Mouse (Mus musculus) heart, postnatal 0 days (tissue): ENCODE results near the gene Ube2k. TPM values are rescaled to one million over a fixed set of nuclear protein-coding genes. Genes with fewer than 3 reads are reported as not detected.

ENCODE experiments used
- ATAC-seq: fragments of 200-750 bp; cut with Nextera tagmentation; 2 replicates; pipeline ENCODE4 v1.8.0; 2017; ENCODE audit warnings: low read depth, moderate number of reproducible peaks, moderate library complexity; ENCODE audit not compliant: insufficient read depth
- DNase-seq: peaks from one replicate; pipeline ENCODE4 v3.0.0-alpha.2; 2016; ENCODE audit warnings: low spot score
- H3K27ac ChIP-seq: fragments of 300-500 bp; sonication (generic); 2 replicates; pipeline ENCODE4 v1.5.1; 2014; ENCODE audit warnings: low read depth, mild to moderate bottlenecking
- H3K27me3 ChIP-seq: fragments of 300-500 bp; sonication (generic); 2 replicates; pipeline ENCODE4 v1.6.1; 2014; ENCODE audit warnings: low read length, mixed read lengths; ENCODE audit not compliant: control insufficient read depth, insufficient read depth
- H3K36me3 ChIP-seq: fragments of 300-500 bp; sonication (generic); replicated peaks from 2 replicates; pipeline ENCODE4 v1.6.1; 2014; ENCODE audit warnings: low read length, mixed read lengths; ENCODE audit not compliant: control insufficient read depth, insufficient read depth
- H3K4me1 ChIP-seq: fragments of 300-500 bp; sonication (generic); 2 replicates; pipeline ENCODE4 v1.6.1; 2014; ENCODE audit warnings: antibody characterized with exemption; ENCODE audit not compliant: control insufficient read depth, insufficient read depth
- H3K4me2 ChIP-seq: fragments of 300-500 bp; sonication (generic); 2 replicates; pipeline ENCODE4 v1.6.1; 2014; ENCODE audit warnings: low read depth, mild to moderate bottlenecking, low read length, moderate library complexity
- H3K4me3 ChIP-seq: fragments of 300-500 bp; sonication (generic); 2 replicates; pipeline ENCODE4 v1.5.1; 2014; ENCODE audit warnings: low read depth, low read length
- H3K9ac ChIP-seq: fragments of 300-500 bp; sonication (generic); replicated peaks from 2 replicates; pipeline ENCODE4 v1.6.1; 2014; ENCODE audit warnings: low read depth, low read length, mixed read lengths
- H3K9me3 ChIP-seq: fragments of 300-500 bp; sonication (generic); replicated peaks from 2 replicates; pipeline ENCODE4 v1.6.1; 2016; ENCODE audit warnings: low read length; ENCODE audit not compliant: control insufficient read depth
- CTCF ChIP-seq: IDR thresholded peaks from 2 replicates; pipeline ENCODE4 v1.5.1; 2016; ENCODE audit warnings: antibody characterized with exemption, control low read depth, low read depth
- EP300 ChIP-seq: IDR thresholded peaks from 2 replicates; pipeline ENCODE4 v1.6.1; 2016; ENCODE audit warnings: antibody characterized with exemption, low read depth
- WGBS: fragments of 180-500 bp; shearing (Covaris S2); extraction: QIAGEN DNeasy Blood & Tissue Kit; methylation state at CpG from one replicate; pipeline ENCODE4 v1.1.7; 2014; 5-methylcytosine and 5-hydroxymethylcytosine counted together
- polyA plus RNA-seq: library from polyadenylated mRNA; unstranded; fragments of >200 nt; fragmentation: Nextera tagmentation; extraction: Ambion mirVana; gene quantifications from 2 replicates; pipeline ENCODE4 v1.2.1, GENCODE M21; 2015
- total RNA-seq: library from RNA; depleted of rRNA; stranded (reverse); fragments of >200 nt; gene quantifications from 2 replicates; pipeline ENCODE4 v1.2.3, GENCODE M21; 2014; ENCODE audit warnings: low replicate concordance

Ube2k gene
- total and polyA plus RNA-seq, 2 experiments from 2014 or later, result 19.5 to 132 TPM

GRCm38 (mm10) chr5:65492716-65493531 lies 44.1 kb upstream of the Ube2k start, which contains the start of gene Gm43552:
Gm43552 (minus strand) TSS chr5:65492833.
- no peaks in the 10 kb centered on the region for H3K9me3 ChIP-seq

GRCm38 (mm10) chr5:65500231-65500630 lies 36.8 kb upstream of the Ube2k start:
- Histone ChIP-seq H3K9ac (no peak overlapping the region), H3K9me3 (no peaks in the 10 kb centered on the region), H3K4me3 (no peak overlapping the region), H3K4me2 (no peak overlapping the region), H3K4me1 (no peaks in the 10 kb centered on the region), H3K27me3 (no peaks in the 10 kb centered on the region), H3K27ac (no peak overlapping the region), H3K36me3 (no peaks in the 10 kb centered on the region)
- ATAC-seq (no peak), DNase-seq (no peak)
- WGBS, result 69% methylated on average over 7 of the region's 7 CpGs
- TF ChIP-seq CTCF, result no peak
- TF ChIP-seq EP300, result no peak

More at GRCm38 (mm10) chr5:65492716-65493531, 44.1 kb upstream of the Ube2k start, which contains the start of gene Gm43552:
- TF ChIP-seq CTCF, result no peak
- TF ChIP-seq EP300, result no peak
- Histone ChIP-seq H3K4me2 (peak within 1 kb of the TSS; percentile 93), H3K27me3 (no peaks in the 10 kb centered on the region), H3K4me1 (peaks cover 38% of the 10 kb centered on the region), H3K4me3 (peak within 1 kb of the TSS; percentile 79), H3K27ac (peak within 1 kb of the TSS; percentile 98), H3K36me3 (no peaks in the 10 kb centered on the region), H3K9ac (peak within 1 kb of the TSS; percentile 91)
- DNase-seq (peak; percentile 96), ATAC-seq (peak; percentile 98)
- WGBS, result under 1% methylated on average over 61 of the region's 69 CpGs

- no peak for TF ChIP-seq CTCF
- TF ChIP-seq EP300, result no peak
These were observed 35.6 kb upstream of the Ube2k start for GRCm38 (mm10) chr5:65501407-65501806.

GRCm38 (mm10) chr5:65505786-65506185 lies 31.2 kb upstream of the Ube2k start:
- WGBS, result 11% methylated on average over 8 of the region's 8 CpGs
- no peaks in the 10 kb centered on the region for H3K4me1 ChIP-seq
- H3K9me3 ChIP-seq, result no peaks in the 10 kb centered on the region
- H3K27ac ChIP-seq, result no peak overlapping the region
- DNase-seq (no peak), ATAC-seq (no peak)
- no peak overlapping the region for H3K9ac ChIP-seq
- H3K4me3 ChIP-seq, result no peak overlapping the region
- H3K4me2 ChIP-seq, result peak overlapping the region; percentile 41
- no peaks in the 10 kb centered on the region for H3K36me3 ChIP-seq
- no peaks in the 10 kb centered on the region for H3K27me3 ChIP-seq
- no peak for TF ChIP-seq EP300
- TF ChIP-seq CTCF, result no peak

More at GRCm38 (mm10) chr5:65501407-65501806, 35.6 kb upstream of the Ube2k start:
- H3K4me2 ChIP-seq, result no peak overlapping the region
- no peak overlapping the region for H3K27ac ChIP-seq
- no peaks in the 10 kb centered on the region for H3K36me3 ChIP-seq
- no peaks in the 10 kb centered on the region for H3K9me3 ChIP-seq
- ATAC-seq (no peak), DNase-seq (no peak)
- no peak overlapping the region for H3K4me3 ChIP-seq
- no peak overlapping the region for H3K9ac ChIP-seq
- H3K27me3 ChIP-seq, result no peaks in the 10 kb centered on the region
- H3K4me1 ChIP-seq, result no peaks in the 10 kb centered on the region
- WGBS, result 90% methylated on average over 9 of the region's 9 CpGs

GRCm38 (mm10) chr5:65508395-65508794 lies 28.6 kb upstream of the Ube2k start:
- Histone ChIP-seq H3K27me3 (no peaks in the 10 kb centered on the region), H3K9ac (no peak overlapping the region), H3K4me3 (no peak overlapping the region), H3K9me3 (no peaks in the 10 kb centered on the region), H3K27ac (no peak overlapping the region), H3K4me2 (no peak overlapping the region), H3K4me1 (peaks cover 2% of the 10 kb centered on the region; the same call in 1 of the 2 replicates), H3K36me3 (no peaks in the 10 kb centered on the region)
- ATAC-seq, result no peak
- no peak for TF ChIP-seq EP300
- TF ChIP-seq CTCF, result no peak
- 73% methylated on average over 8 of the region's 8 CpGs for WGBS
- no peak for DNase-seq
